Mouse (Mus musculus) embryonic facial prominence, embryonic 12.5 days (tissue): ENCODE measurements at regions not wholly inside any gene's neighbourhood (a gene's known extent, or its start where the extent isn't known, plus 50 kb on each side); places are given as distances from the start of the nearest gene placed in this dataset.

Experiments used
- ATAC-seq: fragments of 200-750 bp; cut with Nextera tagmentation; 2 replicates; pipeline ENCODE4 v1.8.0; 2017; ENCODE audit not compliant: insufficient number of reproducible peaks, insufficient read depth, low FRiP score, low TSS enrichment
- H3K27ac ChIP-seq: fragments of 300-500 bp; sonication (generic); 2 replicates; pipeline ENCODE4 v1.5.1; 2016; ENCODE audit warnings: mild to moderate bottlenecking
- H3K27me3 ChIP-seq: fragments of 300-500 bp; sonication (generic); 2 replicates; pipeline ENCODE4 v1.6.1; 2016; ENCODE audit warnings: mild to moderate bottlenecking, moderate library complexity
- H3K36me3 ChIP-seq: fragments of 300-500 bp; sonication (generic); 2 replicates; pipeline ENCODE4 v1.6.1; 2016; ENCODE audit warnings: mild to moderate bottlenecking
- H3K4me1 ChIP-seq: fragments of 300-500 bp; sonication (generic); 2 replicates; pipeline ENCODE4 v1.6.1; 2016
- H3K4me2 ChIP-seq: fragments of 300-500 bp; sonication (generic); replicated peaks from 2 replicates; pipeline ENCODE4 v1.6.1; 2016; ENCODE audit warnings: mild to moderate bottlenecking, moderate library complexity
- H3K4me3 ChIP-seq: fragments of 300-500 bp; sonication (generic); 2 replicates; pipeline ENCODE4 v1.5.1; 2016; ENCODE audit warnings: mild to moderate bottlenecking
- H3K9ac ChIP-seq: fragments of 300-500 bp; sonication (generic); 2 replicates; pipeline ENCODE4 v1.6.1; 2016; ENCODE audit warnings: mild to moderate bottlenecking, moderate library complexity
- H3K9me3 ChIP-seq: fragments of 300-500 bp; sonication (generic); 2 replicates; pipeline ENCODE4 v1.6.1; 2016; ENCODE audit warnings: mild to moderate bottlenecking, moderate library complexity
- WGBS: fragments of 180-500 bp; shearing (Covaris S2); methylation state at CpG from one replicate; pipeline ENCODE4 v1.1.7; 2016; 5-methylcytosine and 5-hydroxymethylcytosine counted together

- 54% methylated on average over 6 of the region's 6 CpGs for WGBS
- ATAC-seq, result no peak
- Histone ChIP-seq H3K4me2 (no peak overlapping the region), H3K36me3 (no peaks in the 10 kb centered on the region), H3K27me3 (no peaks in the 10 kb centered on the region), H3K9me3 (no peaks in the 10 kb centered on the region), H3K9ac (no peak overlapping the region), H3K4me3 (no peak overlapping the region), H3K4me1 (no peaks in the 10 kb centered on the region), H3K27ac (no peak overlapping the region)
These were observed 50.0 kb upstream of the Rbms1 start for GRCm38 (mm10) chr2:61013006-61013405.
